In genomic region chr6:29468851-29469250, GRCm38 (mm10) we compare ENCODE assay signal across 8 mouse cellular contexts. TPM values are rescaled to one million over a fixed set of nuclear protein-coding genes. Genes with fewer than 3 reads are reported as not detected.
A peak's percentile ranks its signal among the peaks of the same experiment; 100 is the strongest.
DNase-seq lines count a peak whose midpoint lies in the region; ATAC-seq and TF ChIP-seq lines count a peak whose summit lies in the region.

No protein-coding gene starts in this region.

- WGBS in lung, embryonic 14.5 days, result 80% methylated on average over 3 of the region's 3 CpGs
- 88% methylated on average over 3 of the region's 3 CpGs for WGBS in forebrain, postnatal 0 days
- WGBS in neural tube, embryonic 14.5 days, result 95% methylated on average over 3 of the region's 3 CpGs

- H3K9me3 ChIP-seq in lung, embryonic 14.5 days (ENCODE audit: low read depth, low read length), result no peaks in the 10 kb centered on the region
- no peaks in the 10 kb centered on the region for H3K9me3 ChIP-seq in forebrain, postnatal 0 days (ENCODE audit: low read length)
- H3K9me3 ChIP-seq in neural tube, embryonic 14.5 days (ENCODE audit: control insufficient read depth, low read length), result no peaks in the 10 kb centered on the region

- H3K27ac ChIP-seq in lung, embryonic 14.5 days (ENCODE audit: low read depth), result no peak overlapping the region
- H3K27ac ChIP-seq in forebrain, postnatal 0 days (ENCODE audit: low read depth, low read length), result no peak overlapping the region
- no peak overlapping the region for H3K27ac ChIP-seq in neural tube, embryonic 14.5 days (ENCODE audit: low read depth, low read length)

- peak overlapping the region; percentile 68 for H3K4me3 ChIP-seq in lung, embryonic 14.5 days (ENCODE audit: low read depth, low read length)
- peak overlapping the region; percentile 73 for H3K4me3 ChIP-seq in forebrain, postnatal 0 days (ENCODE audit: low read depth, low read length)
- peak overlapping the region; percentile 68 for H3K4me3 ChIP-seq in neural tube, embryonic 14.5 days (ENCODE audit: low read depth, low read length)

- peak overlapping the region; percentile 72 for H3K4me2 ChIP-seq in lung, embryonic 14.5 days
- peak overlapping the region; percentile 78 for H3K4me2 ChIP-seq in forebrain, postnatal 0 days (ENCODE audit: low read depth)
- peak overlapping the region; percentile 72 for H3K4me2 ChIP-seq in neural tube, embryonic 14.5 days (ENCODE audit: low read depth, low read length)

- no peak for DNase-seq in lung, embryonic 14.5 days
- no peak for DNase-seq in lung, postnatal 36 days
- no peak for DNase-seq in forebrain, postnatal 0 days
- DNase-seq in kidney, postnatal 36 days, result peak; percentile 48 to 53
- no peak for DNase-seq in left cerebral cortex, adult 9 months (ENCODE audit: low spot score in 2 of 2)
- no peak for DNase-seq in lung, adult 18-20 months

- 0 out of 2 replicates have a peak, but pooled peaks cover 9% of the 10 kb centered on the region for H3K4me1 ChIP-seq in lung, embryonic 14.5 days (ENCODE audit: insufficient read depth)
- peaks cover 12% of the 10 kb centered on the region for H3K4me1 ChIP-seq in forebrain, postnatal 0 days (ENCODE audit: insufficient read depth)
- H3K4me1 ChIP-seq in neural tube, embryonic 14.5 days (ENCODE audit: control insufficient read depth, insufficient read depth, low read length), result peaks cover 9% of the 10 kb centered on the region

- no peak for TF ChIP-seq CTCF in lung, embryonic 14.5 days (IDR thresholded peaks at IDR 0.05; ENCODE audit: low read depth)
- TF ChIP-seq CTCF in forebrain, postnatal 0 days (IDR thresholded peaks at IDR 0.05; ENCODE audit: low read depth), result no peak

- H3K36me3 ChIP-seq in lung, embryonic 14.5 days (ENCODE audit: insufficient read depth), result peaks cover 18% of the 10 kb centered on the region
- H3K36me3 ChIP-seq in forebrain, postnatal 0 days (ENCODE audit: insufficient read depth), result peaks cover 14% of the 10 kb centered on the region
- H3K36me3 ChIP-seq in neural tube, embryonic 14.5 days (ENCODE audit: control insufficient read depth, insufficient read depth, low read length), result peaks cover 11% of the 10 kb centered on the region; the same call in 1 of the 2 replicates

- no peaks in the 10 kb centered on the region for H3K27me3 ChIP-seq in lung, embryonic 14.5 days (ENCODE audit: insufficient read depth, low read length)
- no peaks in the 10 kb centered on the region for H3K27me3 ChIP-seq in forebrain, postnatal 0 days (ENCODE audit: insufficient read depth, low read length)
- no peaks in the 10 kb centered on the region for H3K27me3 ChIP-seq in neural tube, embryonic 14.5 days (ENCODE audit: control insufficient read depth, insufficient read depth, low read length)

- no peak for ATAC-seq in lung, embryonic 14.5 days (ENCODE audit: insufficient read depth)
- ATAC-seq in forebrain, postnatal 0 days, result no peak
- ATAC-seq in neural tube, embryonic 14.5 days (ENCODE audit: low read depth), result no peak
- no peak for ATAC-seq in granulocyte monocyte progenitor cell, adult 5-6 weeks (replicated peaks; ENCODE audit: poor library complexity, severe bottlenecking)

- H3K9ac ChIP-seq in lung, embryonic 14.5 days, result peak overlapping the region; percentile 61; the same call in 1 of the 2 replicates
- H3K9ac ChIP-seq in forebrain, postnatal 0 days, result no peak overlapping the region
- H3K9ac ChIP-seq in neural tube, embryonic 14.5 days (replicated peaks; ENCODE audit: low read depth, low read length), result no peak overlapping the region; the same call in 1 of the 2 replicates

RNA-seq across cellular contexts. Expression of gene Atp6v1f, which starts 1.3 kb away (rescaled TPM):
- polyA plus RNA-seq in lung, embryonic 14.5 days (2014; fragmentation: Nextera tagmentation; extraction: Ambion mirVana), result 182 and 184 TPM in 2 replicates
- 279 and 344 TPM in 2 replicates for total RNA-seq in forebrain, postnatal 0 days (2014; rRNA removed)
- 362 and 434 TPM in 2 replicates for polyA plus RNA-seq in forebrain, postnatal 0 days (2015; fragmentation: Nextera tagmentation; extraction: Ambion mirVana)
- polyA plus RNA-seq in neural tube, embryonic 14.5 days (2014; fragmentation: Nextera tagmentation; extraction: Ambion mirVana), result 281 and 350 TPM in 2 replicates
- 192 and 201 TPM in 2 replicates for total RNA-seq in granulocyte monocyte progenitor cell, adult 5-6 weeks (2014; fragmentation: Nextera tagmentation)
- 119 and 143 TPM in 2 replicates for total RNA-seq in granulocyte monocyte progenitor cell, adult 5-6 weeks (2017)

RNA-seq across cellular contexts. Expression of gene Atp6v1fnb, which starts 2.4 kb away (rescaled TPM):
- polyA plus RNA-seq in lung, embryonic 14.5 days (2014; fragmentation: Nextera tagmentation; extraction: Ambion mirVana), result not detected in 2 replicates
- 0.31 and 1.7 TPM in 2 replicates for total RNA-seq in forebrain, postnatal 0 days (2014; rRNA removed)
- 0.42 TPM in 1 of 2 replicates, not detected in the other for polyA plus RNA-seq in forebrain, postnatal 0 days (2015; fragmentation: Nextera tagmentation; extraction: Ambion mirVana)
- 0.55 and 0.70 TPM in 2 replicates for polyA plus RNA-seq in neural tube, embryonic 14.5 days (2014; fragmentation: Nextera tagmentation; extraction: Ambion mirVana)
- total RNA-seq in granulocyte monocyte progenitor cell, adult 5-6 weeks (2014; fragmentation: Nextera tagmentation), result not detected in 2 replicates
- 1.4 and 1.5 TPM in 2 replicates for total RNA-seq in granulocyte monocyte progenitor cell, adult 5-6 weeks (2017)

RNA-seq across cellular contexts. Expression of gene Flnc, which starts 35.8 kb away (rescaled TPM):
- polyA plus RNA-seq in lung, embryonic 14.5 days (2014; fragmentation: Nextera tagmentation; extraction: Ambion mirVana), result 8.8 and 10.1 TPM in 2 replicates
- 4.3 and 7.9 TPM in 2 replicates for total RNA-seq in forebrain, postnatal 0 days (2014; rRNA removed)
- 0.70 and 0.90 TPM in 2 replicates for polyA plus RNA-seq in forebrain, postnatal 0 days (2015; fragmentation: Nextera tagmentation; extraction: Ambion mirVana)
- 4.9 and 5.0 TPM in 2 replicates for polyA plus RNA-seq in neural tube, embryonic 14.5 days (2014; fragmentation: Nextera tagmentation; extraction: Ambion mirVana)
- not detected in 2 replicates for total RNA-seq in granulocyte monocyte progenitor cell, adult 5-6 weeks (2014; fragmentation: Nextera tagmentation)
- not detected in 2 replicates for total RNA-seq in granulocyte monocyte progenitor cell, adult 5-6 weeks (2017)

RNA-seq across cellular contexts. Expression of gene Kcp, which starts 38.9 kb away (rescaled TPM):
- polyA plus RNA-seq in lung, embryonic 14.5 days (2014; fragmentation: Nextera tagmentation; extraction: Ambion mirVana), result 17.3 and 22.0 TPM in 2 replicates
- 9.8 and 31.2 TPM in 2 replicates for total RNA-seq in forebrain, postnatal 0 days (2014; rRNA removed)
- polyA plus RNA-seq in forebrain, postnatal 0 days (2015; fragmentation: Nextera tagmentation; extraction: Ambion mirVana), result 5.2 and 6.7 TPM in 2 replicates
- 15.1 and 20.6 TPM in 2 replicates for polyA plus RNA-seq in neural tube, embryonic 14.5 days (2014; fragmentation: Nextera tagmentation; extraction: Ambion mirVana)
- total RNA-seq in granulocyte monocyte progenitor cell, adult 5-6 weeks (2014; fragmentation: Nextera tagmentation), result not detected in 2 replicates
- 0.15 and 0.22 TPM in 2 replicates for total RNA-seq in granulocyte monocyte progenitor cell, adult 5-6 weeks (2017)

RNA-seq across cellular contexts. Expression of gene Irf5, which starts 57.6 kb away (rescaled TPM):
- 3.7 and 4.2 TPM in 2 replicates for polyA plus RNA-seq in lung, embryonic 14.5 days (2014; fragmentation: Nextera tagmentation; extraction: Ambion mirVana)
- 3.2 and 3.9 TPM in 2 replicates for total RNA-seq in forebrain, postnatal 0 days (2014; rRNA removed)
- 1.5 and 1.9 TPM in 2 replicates for polyA plus RNA-seq in forebrain, postnatal 0 days (2015; fragmentation: Nextera tagmentation; extraction: Ambion mirVana)
- polyA plus RNA-seq in neural tube, embryonic 14.5 days (2014; fragmentation: Nextera tagmentation; extraction: Ambion mirVana), result 0.95 and 2.3 TPM in 2 replicates
- total RNA-seq in granulocyte monocyte progenitor cell, adult 5-6 weeks (2014; fragmentation: Nextera tagmentation), result 20.2 and 22.6 TPM in 2 replicates
- total RNA-seq in granulocyte monocyte progenitor cell, adult 5-6 weeks (2017), result 13.7 and 19.6 TPM in 2 replicates

Comparison
In these comparisons a context has a peak if more than half of its experiments do, and no peak if none do; other contexts are left out.
1. DNase-seq: peak in kidney, postnatal 36 days (2 of 2); none in lung, embryonic 14.5 days (single experiment), lung, postnatal 36 days (single experiment), forebrain, postnatal 0 days (single experiment), left cerebral cortex, adult 9 months (0 of 2) and lung, adult 18-20 months (0 of 2).
2. Peak in every context shown above with its lines, with median percentiles within 50 percentile points of each other: H3K4me2 ChIP-seq and H3K4me3 ChIP-seq.